Mouse (Mus musculus): Measurements from ENCODE around the gene Mapk14. TPM values are rescaled to one million over a fixed set of nuclear protein-coding genes. Genes with fewer than 3 reads are reported as not detected.
A peak's percentile ranks its signal among the peaks of the same experiment; 100 is the strongest.

Mapk14 gene
- polyA plus RNA-seq, 1 experiment: 92.2 TPM

- Histone ChIP-seq H3K27me3 (replicated peaks; ENCODE audit: control insufficient read depth, insufficient read depth, low read length) (no peaks in the 10 kb centered on the region), H3K4me3 (ENCODE audit: insufficient read depth, low read depth, low read length) (no peak overlapping the region), H3K36me3 (ENCODE audit: control insufficient read depth, insufficient read depth, low read length) (no peaks in the 10 kb centered on the region), H3K4me1 (ENCODE audit: control insufficient read depth, insufficient read depth, low read length) (no peaks in the 10 kb centered on the region), H3K27ac (ENCODE audit: insufficient read depth, low read depth, low read length) (no peak overlapping the region)
- no peak for TF ChIP-seq POLR2A (IDR thresholded peaks at IDR 0.05; ENCODE audit: low read depth, low read length)
- TF ChIP-seq CTCF (conservative IDR thresholded peaks at IDR 0.05; ENCODE audit: insufficient read depth, insufficient read length, low read depth, low read length): no peak
- 65% methylated on average over 2 of the region's 2 CpGs for WGBS
- peak; percentile 20 for DNase-seq
These were observed 66.3 kb downstream of the Mapk14 start for GRCm38 (mm10) chr17:28757470-28757869.

GRCm38 (mm10) chr17:28760736-28761312, 69.7 kb downstream of the Mapk14 start:
- Histone ChIP-seq H3K4me3 (ENCODE audit: insufficient read depth, low read depth, low read length) (no peak overlapping the region), H3K4me1 (ENCODE audit: control insufficient read depth, insufficient read depth, low read length) (no peaks in the 10 kb centered on the region), H3K27ac (ENCODE audit: insufficient read depth, low read depth, low read length) (no peak overlapping the region), H3K36me3 (ENCODE audit: control insufficient read depth, insufficient read depth, low read length) (no peaks in the 10 kb centered on the region), H3K27me3 (replicated peaks; ENCODE audit: control insufficient read depth, insufficient read depth, low read length) (no peaks in the 10 kb centered on the region)
- no peak for TF ChIP-seq POLR2A (IDR thresholded peaks at IDR 0.05; ENCODE audit: low read depth, low read length)
- TF ChIP-seq CTCF (conservative IDR thresholded peaks at IDR 0.05; ENCODE audit: insufficient read depth, insufficient read length, low read depth, low read length): no peak
- WGBS: 45% methylated on average over 8 of the region's 8 CpGs
- peak; percentile 21 for DNase-seq

GRCm38 (mm10) chr17:28761871-28762270, 70.7 kb downstream of the Mapk14 start:
- peak; percentile 76 for DNase-seq
- Histone ChIP-seq H3K27me3 (replicated peaks; ENCODE audit: control insufficient read depth, insufficient read depth, low read length) (no peaks in the 10 kb centered on the region), H3K36me3 (ENCODE audit: control insufficient read depth, insufficient read depth, low read length) (no peaks in the 10 kb centered on the region), H3K4me3 (ENCODE audit: insufficient read depth, low read depth, low read length) (no peak overlapping the region), H3K4me1 (ENCODE audit: control insufficient read depth, insufficient read depth, low read length) (no peaks in the 10 kb centered on the region), H3K27ac (ENCODE audit: insufficient read depth, low read depth, low read length) (no peak overlapping the region)
- WGBS: 9% methylated on average over 3 of the region's 3 CpGs
- TF ChIP-seq POLR2A (IDR thresholded peaks at IDR 0.05; ENCODE audit: low read depth, low read length) (no peak), CTCF (conservative IDR thresholded peaks at IDR 0.05; ENCODE audit: insufficient read depth, insufficient read length, low read depth, low read length) (peak; percentile 90)

GRCm38 (mm10) chr17:28766203-28766602, 75.1 kb downstream of the Mapk14 start:
- WGBS: 33% methylated on average over 3 of the region's 3 CpGs
- TF ChIP-seq CTCF (conservative IDR thresholded peaks at IDR 0.05; ENCODE audit: insufficient read depth, insufficient read length, low read depth, low read length): no peak
- no peak for TF ChIP-seq POLR2A (IDR thresholded peaks at IDR 0.05; ENCODE audit: low read depth, low read length)
- no peak overlapping the region for H3K27ac ChIP-seq (ENCODE audit: insufficient read depth, low read depth, low read length)
- H3K27me3 ChIP-seq (replicated peaks; ENCODE audit: control insufficient read depth, insufficient read depth, low read length): no peaks in the 10 kb centered on the region
- DNase-seq: no peak
- no peaks in the 10 kb centered on the region for H3K36me3 ChIP-seq (ENCODE audit: control insufficient read depth, insufficient read depth, low read length)
- no peak overlapping the region for H3K4me3 ChIP-seq (ENCODE audit: insufficient read depth, low read depth, low read length)
- H3K4me1 ChIP-seq (ENCODE audit: control insufficient read depth, insufficient read depth, low read length): no peaks in the 10 kb centered on the region

GRCm38 (mm10) chr17:28766781-28767515, 75.8 kb downstream of the Mapk14 start:
- H3K27me3 ChIP-seq (replicated peaks; ENCODE audit: control insufficient read depth, insufficient read depth, low read length): no peaks in the 10 kb centered on the region
- H3K4me3 ChIP-seq (ENCODE audit: insufficient read depth, low read depth, low read length): no peak overlapping the region
- H3K36me3 ChIP-seq (ENCODE audit: control insufficient read depth, insufficient read depth, low read length): no peaks in the 10 kb centered on the region
- H3K27ac ChIP-seq (ENCODE audit: insufficient read depth, low read depth, low read length): no peak overlapping the region
- TF ChIP-seq POLR2A (IDR thresholded peaks at IDR 0.05; ENCODE audit: low read depth, low read length): no peak
- TF ChIP-seq CTCF (conservative IDR thresholded peaks at IDR 0.05; ENCODE audit: insufficient read depth, insufficient read length, low read depth, low read length): no peak
- no peaks in the 10 kb centered on the region for H3K4me1 ChIP-seq (ENCODE audit: control insufficient read depth, insufficient read depth, low read length)
- no peak for DNase-seq
- 66% methylated on average over 11 of the region's 11 CpGs for whole genome bisulfite sequencing

GRCm38 (mm10) chr17:28769121-28769874, 78.2 kb downstream of the Mapk14 start, which contains the start of gene Mapk13:
Gene Mapk13, plus strand, starts transcription at chr17:28769297.
- Histone ChIP-seq H3K27me3 (replicated peaks; ENCODE audit: control insufficient read depth, insufficient read depth, low read length) (no peaks in the 10 kb centered on the region), H3K4me1 (ENCODE audit: control insufficient read depth, insufficient read depth, low read length) (no peaks in the 10 kb centered on the region), H3K27ac (ENCODE audit: insufficient read depth, low read depth, low read length) (no peak within 1 kb of the TSS), H3K36me3 (ENCODE audit: control insufficient read depth, insufficient read depth, low read length) (no peaks in the 10 kb centered on the region), H3K4me3 (ENCODE audit: insufficient read depth, low read depth, low read length) (peak within 1 kb of the TSS; percentile 73)
- DNase-seq: peak; percentile 43
- 1% methylated on average over 57 of the region's 58 CpGs for WGBS
- TF ChIP-seq POLR2A (IDR thresholded peaks at IDR 0.05; ENCODE audit: low read depth, low read length) (no peak), CTCF (conservative IDR thresholded peaks at IDR 0.05; ENCODE audit: insufficient read depth, insufficient read length, low read depth, low read length) (no peak)

Data from kidney, adult 2 months (tissue).